Mouse (Mus musculus) Patski (cell line): ENCODE results near the gene Rasgef1b. TPM values are rescaled to one million over a fixed set of nuclear protein-coding genes. Genes with fewer than 3 reads are reported as not detected.

ENCODE experiments used
- ATAC-seq: fragments of 100-300 bp; one replicate; pipeline ENCODE4 v1.8.0; 2021
- CTCF ChIA-PET: fragments of 350-600 bp; sonication (Branson Sonifier 250); formaldehyde crosslinking; loops from one replicate; lab custom pipeline; 2022; ENCODE audit warnings: inconsistent platforms; lab: Charles Lee
- POLR2A ChIA-PET: fragments of 350-600 bp; sonication (Branson Sonifier 250); formaldehyde crosslinking; loops from one replicate; lab custom pipeline; 2022; ENCODE audit warnings: antibody characterized with exemption, inconsistent platforms; lab: Charles Lee
- DNase-seq: peaks from one replicate; pipeline ENCODE4 v3.0.0-alpha.2; 2011; ENCODE audit warnings: low read depth, low spot score
- H3K27me3 ChIP-seq: fragments of 371-371 bp; one replicate; pipeline ENCODE4 v1.5.1; 2021
- CTCF ChIP-seq: fragments of 100-300 bp; IDR thresholded peaks from one replicate; pipeline ENCODE4 v1.5.1; 2021
- in situ Hi-C: fragments of 300-500 bp; cut with MboI; formaldehyde crosslinking; loops from 3 replicates; pipeline ENCODE4 v1.11.1; 2018; ENCODE audit warnings: low pct_unique_long_range_greater_than_20kb, mixed read lengths
- polyA plus RNA-seq: library from polyadenylated mRNA; unstranded; gene quantifications from one replicate; pipeline ENCODE4 v1.2.3, GENCODE M21; 2021

Rasgef1b gene
- polyA plus RNA-seq, 1 experiment from 2014 or later = 1.3 TPM

DNA sequence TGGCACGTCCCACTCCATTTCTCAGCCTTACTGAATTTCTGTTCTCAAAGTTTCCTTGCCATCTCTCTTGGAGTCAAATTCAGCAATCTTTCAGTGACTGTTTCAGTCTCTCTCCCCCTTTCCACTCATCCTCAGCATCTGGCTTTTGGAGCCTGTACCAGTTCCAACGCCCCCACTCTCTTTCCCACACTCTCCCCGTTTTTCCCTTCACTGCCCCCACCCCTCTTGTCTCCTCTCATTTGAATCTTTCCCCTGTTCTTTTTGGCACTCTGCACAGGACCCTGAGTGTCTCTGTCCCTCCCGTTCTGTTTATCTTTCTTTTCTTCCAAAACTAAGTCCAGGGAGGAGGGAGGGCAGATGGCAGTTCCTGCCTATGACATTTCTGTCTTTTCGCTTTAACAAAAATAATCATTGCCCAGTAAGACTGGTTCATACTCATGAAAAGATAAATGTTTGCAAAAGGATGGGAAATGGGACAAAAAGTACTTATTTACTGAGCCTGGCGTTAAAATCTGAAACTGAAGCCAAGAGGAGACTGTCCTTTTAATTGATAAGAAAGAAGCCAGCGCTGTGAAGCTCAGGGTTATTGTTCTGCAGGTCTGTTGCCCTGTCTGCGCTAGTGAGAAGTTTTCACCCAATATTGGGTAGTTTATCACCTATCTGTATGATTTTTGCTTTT lies 388.4 kb downstream of the Rasgef1b start:
- no peak for ATAC-seq
- ChIA-PET CTCF (no interaction called here), POLR2A (interaction anchor here (0.7 kb wide), 1 partner anchor 391 kb away, joined by 3 read pairs; no protein-coding TSS in a partner anchor)
- DNase-seq = no peak
- TF ChIP-seq CTCF = no peak
- H3K27me3 ChIP-seq = peaks cover 25% of the 10 kb centered on the region
- in situ Hi-C loops = no loop called here

DNA sequence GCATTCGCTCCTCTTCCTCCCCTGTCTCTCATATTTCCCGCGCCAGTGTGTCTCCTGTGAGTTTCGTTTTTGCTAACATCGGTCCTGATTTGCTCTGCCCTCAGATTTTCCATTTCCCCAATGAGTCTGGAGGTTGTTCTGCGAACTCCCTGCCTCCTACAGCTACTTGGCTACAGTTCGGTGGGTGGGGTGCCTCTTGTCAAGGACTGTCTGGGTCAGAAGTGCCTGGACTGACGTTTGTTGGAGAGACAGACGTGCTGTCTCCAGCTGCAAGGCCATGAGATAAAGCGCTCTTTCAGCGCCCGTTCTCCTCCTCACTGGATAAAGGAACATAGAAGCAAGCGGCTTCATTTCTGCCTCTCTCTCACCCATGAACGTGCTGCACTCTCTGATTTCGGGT lies 389.1 kb downstream of the Rasgef1b start:
- no peak for TF ChIP-seq CTCF
- ATAC-seq = no peak
- in situ Hi-C loops = no loop called here

GRCm38 (mm10) chr5:99338826-99339225 lies 390.0 kb downstream of the Rasgef1b start:
- in situ Hi-C loops = no loop called here
- TF ChIP-seq CTCF = no peak
- H3K27me3 ChIP-seq = peaks cover 21% of the 10 kb centered on the region
- ChIA-PET POLR2A (interaction anchor here (0.6 kb wide), 1 partner anchor 16 kb away, joined by 3 read pairs; no protein-coding TSS in a partner anchor), CTCF (no interaction called here)
- ATAC-seq (no peak), DNase-seq (no peak)

More for the DNA sequence above, 389.1 kb downstream of the Rasgef1b start:
- H3K27me3 ChIP-seq = peaks cover 25% of the 10 kb centered on the region
- ChIA-PET POLR2A (interaction anchor here (0.6 kb wide), 1 partner anchor 41 kb away, joined by 3 read pairs; no protein-coding TSS in a partner anchor), CTCF (no interaction called here)
- DNase-seq = no peak

- in situ Hi-C loops = no loop called here
- H3K27me3 ChIP-seq = peaks cover 21% of the 10 kb centered on the region
- CTCF ChIA-PET = no interaction called here
- no peak for ATAC-seq
- no peak for DNase-seq
- POLR2A ChIA-PET = no interaction called here
- TF ChIP-seq CTCF = no peak
Measured at GRCm38 (mm10) chr5:99336427-99336826, 392.4 kb downstream of the Rasgef1b start.

DNA sequence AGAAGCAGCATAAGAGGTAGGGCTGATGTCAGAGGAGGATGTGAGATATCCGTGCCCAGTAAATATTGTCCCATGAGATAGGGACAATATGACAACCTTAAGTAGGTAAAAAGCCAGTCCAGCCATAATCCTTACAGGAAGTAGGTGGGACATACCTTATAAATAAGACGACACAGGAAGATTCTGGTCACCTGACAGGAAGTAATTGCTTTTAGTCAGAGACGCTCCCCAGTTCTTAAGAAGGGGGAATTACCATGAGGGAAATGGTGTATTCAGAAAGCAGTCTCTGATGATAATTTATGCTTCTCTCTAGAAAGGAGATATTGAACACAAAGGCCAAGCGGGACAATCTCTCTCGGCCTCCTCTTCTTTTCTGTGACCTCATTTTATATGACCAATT lies 394.8 kb downstream of the Rasgef1b start:
- ChIA-PET POLR2A (no interaction called here), CTCF (no interaction called here)
- in situ Hi-C loops = no loop called here
- no peak for TF ChIP-seq CTCF
- ATAC-seq = no peak
- peaks cover 20% of the 10 kb centered on the region for H3K27me3 ChIP-seq
- no peak for DNase-seq

DNA sequence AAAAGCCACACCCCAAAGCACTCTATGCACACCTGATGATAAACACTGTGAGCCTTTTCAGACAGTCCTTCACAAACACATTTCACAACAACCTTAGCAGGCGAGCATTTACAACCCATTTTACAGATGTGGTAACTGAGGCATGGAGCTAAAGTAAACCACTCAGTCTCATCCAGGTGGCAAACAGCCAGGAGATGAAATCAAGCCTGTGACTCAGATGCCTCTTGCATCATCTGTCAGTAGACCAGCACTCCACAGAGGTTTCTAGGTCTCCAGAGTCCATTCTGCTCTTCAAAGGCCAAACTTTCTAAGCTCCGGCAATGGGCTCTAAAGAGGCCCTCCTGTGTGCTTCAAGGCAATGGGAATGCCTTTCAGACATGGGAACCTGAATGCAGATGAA lies 396.8 kb downstream of the Rasgef1b start:
- POLR2A ChIA-PET = no interaction called here
- no peak for TF ChIP-seq CTCF
- CTCF ChIA-PET = no interaction called here
- ATAC-seq = no peak
- H3K27me3 ChIP-seq = peaks cover 10% of the 10 kb centered on the region
- in situ Hi-C loops = no loop called here
- peak; percentile 9 for DNase-seq

- no peak for DNase-seq
- ATAC-seq = no peak
- H3K27me3 ChIP-seq = peaks cover 16% of the 10 kb centered on the region
- ChIA-PET POLR2A (no interaction called here), CTCF (no interaction called here)
- in situ Hi-C loops = no loop called here
- no peak for TF ChIP-seq CTCF
Measured at GRCm38 (mm10) chr5:99329065-99329464, 399.8 kb downstream of the Rasgef1b start.

- ChIA-PET POLR2A (no interaction called here), CTCF (no interaction called here)
- no peak for ATAC-seq
- DNase-seq = no peak
- no peak for TF ChIP-seq CTCF
- in situ Hi-C loops = no loop called here
- peaks cover 18% of the 10 kb centered on the region for H3K27me3 ChIP-seq
Measured at GRCm38 (mm10) chr5:99327019-99327418, 401.8 kb downstream of the Rasgef1b start.

DNA sequence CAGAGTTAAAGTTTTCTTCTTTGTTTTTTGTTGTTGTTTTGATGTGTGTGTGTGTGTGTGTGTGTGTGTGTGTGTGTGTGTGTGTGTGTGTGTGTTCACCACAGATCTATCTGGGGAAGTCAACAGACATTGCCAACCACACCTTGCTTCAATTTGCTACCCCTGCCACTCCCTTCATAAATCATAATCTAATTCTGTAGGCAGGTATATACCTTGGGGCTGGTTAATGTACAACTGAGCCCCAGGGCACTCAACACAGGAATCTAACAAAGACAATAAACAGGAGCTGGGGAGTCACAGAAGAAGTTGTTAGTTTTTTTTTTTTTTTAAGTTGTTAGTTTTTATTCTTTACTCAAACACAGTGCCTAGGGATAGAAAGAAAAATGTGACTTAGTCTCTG lies 403.6 kb downstream of the Rasgef1b start:
- H3K27me3 ChIP-seq = peaks cover 18% of the 10 kb centered on the region
- TF ChIP-seq CTCF = no peak
- in situ Hi-C loops = no loop called here
- DNase-seq (no peak), ATAC-seq (no peak)
- ChIA-PET POLR2A (no interaction called here), CTCF (no interaction called here)

DNA sequence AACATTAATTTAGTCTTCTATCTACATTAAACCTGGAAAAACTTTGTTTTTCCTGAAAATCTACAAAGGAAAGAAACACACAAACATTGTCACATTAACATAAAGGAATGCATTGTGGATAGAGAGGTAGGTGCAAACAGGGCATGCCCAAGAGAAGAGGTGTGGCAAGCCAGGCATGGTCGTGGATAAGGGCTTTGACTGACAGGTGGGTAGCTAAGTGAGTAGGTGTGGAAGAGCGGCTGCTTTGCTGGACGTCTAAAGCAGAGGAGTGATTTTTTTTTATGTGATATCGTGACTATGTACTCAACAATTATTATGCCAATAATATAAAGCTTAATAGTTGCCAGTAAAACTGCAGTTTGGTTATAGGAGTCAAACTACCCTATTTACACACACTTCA lies 408.1 kb downstream of the Rasgef1b start:
- POLR2A ChIA-PET = no interaction called here
- no peak for TF ChIP-seq CTCF
- no peak for DNase-seq
- H3K27me3 ChIP-seq = peaks cover 13% of the 10 kb centered on the region
- in situ Hi-C loops = no loop called here
- CTCF ChIA-PET = no interaction called here
- ATAC-seq = no peak

- no peak for DNase-seq
- no peak for TF ChIP-seq CTCF
- no peaks in the 10 kb centered on the region for H3K27me3 ChIP-seq
- POLR2A ChIA-PET = no interaction called here
- in situ Hi-C loops = no loop called here
- CTCF ChIA-PET = interaction anchor here (1.3 kb wide), 1 partner anchor 11 kb away, joined by 9 read pairs; no protein-coding TSS in a partner anchor
- peak; percentile 81 for ATAC-seq
Measured at GRCm38 (mm10) chr5:99297939-99298338, 430.9 kb downstream of the Rasgef1b start.
